Mouse (Mus musculus) forebrain, embryonic 15.5 days (tissue): ENCODE data around the gene Ces1h. TPM values are rescaled to one million over a fixed set of nuclear protein-coding genes. Genes with fewer than 3 reads are reported as not detected.
"Not testable (repeated sequence)": the region's sequence is repeated elsewhere in the genome, so short reads cannot be mapped to it uniquely, and the experiment has no call there.

Experiments
- ATAC-seq: fragments of 200-750 bp; cut with Nextera tagmentation; replicated peaks from 2 replicates; pipeline ENCODE4 v1.8.0; 2017; ENCODE audit warnings: mild to moderate bottlenecking, moderate TSS enrichment, moderate library complexity
- H3K27ac ChIP-seq: fragments of 300-500 bp; sonication (generic); replicated peaks from 2 replicates; pipeline ENCODE4 v1.5.1; 2015; ENCODE audit warnings: mild to moderate bottlenecking, inconsistent platforms
- H3K27me3 ChIP-seq: fragments of 300-500 bp; sonication (generic); 2 replicates; pipeline ENCODE4 v1.6.1; 2015; ENCODE audit warnings: inconsistent platforms
- H3K36me3 ChIP-seq: fragments of 300-500 bp; sonication (generic); 2 replicates; pipeline ENCODE4 v1.6.1; 2015; ENCODE audit warnings: mild to moderate bottlenecking, inconsistent platforms
- H3K4me1 ChIP-seq: fragments of 300-500 bp; sonication (generic); 2 replicates; pipeline ENCODE4 v1.6.1; 2015; ENCODE audit warnings: inconsistent platforms
- H3K4me2 ChIP-seq: fragments of 300-500 bp; sonication (generic); replicated peaks from 2 replicates; pipeline ENCODE4 v1.6.1; 2015; ENCODE audit warnings: mild to moderate bottlenecking, inconsistent platforms
- H3K4me3 ChIP-seq: fragments of 300-500 bp; sonication (generic); 2 replicates; pipeline ENCODE4 v1.5.1; 2015; ENCODE audit warnings: mild to moderate bottlenecking, inconsistent platforms
- H3K9ac ChIP-seq: fragments of 300-500 bp; sonication (generic); replicated peaks from 2 replicates; pipeline ENCODE4 v1.6.1; 2015; ENCODE audit warnings: mild to moderate bottlenecking, inconsistent platforms
- H3K9me3 ChIP-seq: fragments of 300-500 bp; sonication (generic); 2 replicates; pipeline ENCODE4 v1.6.1; 2016; ENCODE audit warnings: inconsistent platforms
- WGBS: fragments of 180-500 bp; shearing (Covaris S2); methylation state at CpG from one replicate; pipeline ENCODE4 v1.1.7; 2015; ENCODE audit warnings: mixed read lengths; 5-methylcytosine and 5-hydroxymethylcytosine counted together
- polyA plus RNA-seq: library from polyadenylated mRNA; unstranded; fragments of >200 nt; fragmentation: Nextera tagmentation; extraction: Ambion mirVana; gene quantifications from 2 replicates; pipeline ENCODE4 v1.2.1, GENCODE M21; 2015

Gene Ces1h
- not detected in 2 replicates for polyA plus RNA-seq

- Histone ChIP-seq H3K9me3 (no peaks in the 10 kb centered on the region), H3K4me2 (no peak within 1 kb of the TSS), H3K27me3 (no peaks in the 10 kb centered on the region), H3K9ac (no peak within 1 kb of the TSS), H3K4me1 (no peaks in the 10 kb centered on the region), H3K27ac (no peak within 1 kb of the TSS), H3K4me3 (no peak within 1 kb of the TSS), H3K36me3 (no peaks in the 10 kb centered on the region)
- WGBS = 90% methylated on average over 4 of the region's 4 CpGs
- ATAC-seq = no peak
Measured at GRCm38 (mm10) chr8:93379625-93380024, at the start of gene Ces1h. Ces1h (minus strand) TSS chr8:93379725.

GRCm38 (mm10) chr8:93427195-93427594 is 47.7 kb upstream of the Ces1h start:
- no peak for ATAC-seq
- 87% methylated on average over 16 of the region's 16 CpGs for WGBS

GRCm38 (mm10) chr8:93415387-93415786 is 35.9 kb upstream of the Ces1h start:
- 69% methylated on average over 4 of the region's 4 CpGs for WGBS
- Histone ChIP-seq H3K9me3 (no peaks in the 10 kb centered on the region), H3K27me3 (no peaks in the 10 kb centered on the region), H3K27ac (no peak overlapping the region), H3K36me3 (no peaks in the 10 kb centered on the region), H3K9ac (no peak overlapping the region), H3K4me3 (no peak overlapping the region), H3K4me2 (no peak overlapping the region), H3K4me1 (no peaks in the 10 kb centered on the region)
- no peak for ATAC-seq

More at GRCm38 (mm10) chr8:93427195-93427594, 47.7 kb upstream of the Ces1h start:
- no peaks in the 10 kb centered on the region for H3K9me3 ChIP-seq
- H3K4me3 ChIP-seq = no peak overlapping the region
- no peaks in the 10 kb centered on the region for H3K4me1 ChIP-seq
- H3K9ac ChIP-seq = no peak overlapping the region
- H3K4me2 ChIP-seq = no peak overlapping the region
- no peak overlapping the region for H3K27ac ChIP-seq
- no peaks in the 10 kb centered on the region for H3K27me3 ChIP-seq
- H3K36me3 ChIP-seq = no peaks in the 10 kb centered on the region

GRCm38 (mm10) chr8:93408830-93409229 is 29.3 kb upstream of the Ces1h start:
- Histone ChIP-seq H3K27ac (no peak overlapping the region), H3K4me3 (no peak overlapping the region), H3K9me3 (no peaks in the 10 kb centered on the region), H3K36me3 (no peaks in the 10 kb centered on the region), H3K4me2 (no peak overlapping the region), H3K27me3 (no peaks in the 10 kb centered on the region), H3K4me1 (no peaks in the 10 kb centered on the region), H3K9ac (no peak overlapping the region)
- ATAC-seq = no peak
- 58% methylated on average over 2 of the region's 2 CpGs for WGBS

GRCm38 (mm10) chr8:93399698-93400097 is 20.2 kb upstream of the Ces1h start:
- no peak overlapping the region for H3K9ac ChIP-seq
- H3K27me3 ChIP-seq = no peaks in the 10 kb centered on the region; the same call in 1 of the 2 replicates
- no peak overlapping the region for H3K4me3 ChIP-seq
- no peak for ATAC-seq
- no peaks in the 10 kb centered on the region for H3K4me1 ChIP-seq
- H3K36me3 ChIP-seq = no peaks in the 10 kb centered on the region
- no peak overlapping the region for H3K4me2 ChIP-seq
- H3K9me3 ChIP-seq = no peaks in the 10 kb centered on the region
- WGBS = 70% methylated on average over 2 of the region's 2 CpGs
- no peak overlapping the region for H3K27ac ChIP-seq

- H3K36me3 ChIP-seq = no peaks in the 10 kb centered on the region
- H3K27me3 ChIP-seq = no peaks in the 10 kb centered on the region; the same call in 1 of the 2 replicates
- H3K4me3 ChIP-seq = no peak overlapping the region
- ATAC-seq = no peak
- no peak overlapping the region for H3K27ac ChIP-seq
- 28% methylated on average over 1 of the region's 1 CpGs for WGBS
- no peak overlapping the region for H3K9ac ChIP-seq
- no peak overlapping the region for H3K4me2 ChIP-seq
- peaks cover 4% of the 10 kb centered on the region; the same call in 1 of the 2 replicates for H3K4me1 ChIP-seq
- no peaks in the 10 kb centered on the region for H3K9me3 ChIP-seq
Measured at GRCm38 (mm10) chr8:93398044-93398443, 18.5 kb upstream of the Ces1h start.

GRCm38 (mm10) chr8:93394079-93394619 is 14.6 kb upstream of the Ces1h start:
- H3K36me3 ChIP-seq, H3K4me3 ChIP-seq, ATAC-seq, H3K9me3 ChIP-seq, H3K4me2 ChIP-seq, H3K27me3 ChIP-seq, H3K4me1 ChIP-seq, H3K27ac ChIP-seq, H3K9ac ChIP-seq: not testable (repeated sequence)
- 46% methylated on average over 8 of the region's 8 CpGs for WGBS

GRCm38 (mm10) chr8:93369481-93369880 is 10.0 kb downstream of the Ces1h start:
- H3K4me3 ChIP-seq = no peak overlapping the region
- H3K4me2 ChIP-seq = no peak overlapping the region
- 10% methylated on average over 2 of the region's 2 CpGs for WGBS
- no peaks in the 10 kb centered on the region for H3K27me3 ChIP-seq
- no peaks in the 10 kb centered on the region for H3K9me3 ChIP-seq
- H3K4me1 ChIP-seq = no peaks in the 10 kb centered on the region
- no peaks in the 10 kb centered on the region for H3K36me3 ChIP-seq
- ATAC-seq = no peak
- no peak overlapping the region for H3K9ac ChIP-seq
- no peak overlapping the region for H3K27ac ChIP-seq

GRCm38 (mm10) chr8:93360113-93360512 is 19.4 kb downstream of the Ces1h start:
- H3K4me1 ChIP-seq = no peaks in the 10 kb centered on the region
- H3K27me3 ChIP-seq = no peaks in the 10 kb centered on the region
- no peak overlapping the region for H3K9ac ChIP-seq
- ATAC-seq = no peak
- no peaks in the 10 kb centered on the region for H3K36me3 ChIP-seq
- H3K4me2 ChIP-seq = no peak overlapping the region
- H3K4me3 ChIP-seq = no peak overlapping the region
- H3K27ac ChIP-seq = no peak overlapping the region
- H3K9me3 ChIP-seq = no peaks in the 10 kb centered on the region

GRCm38 (mm10) chr8:93339531-93339930 is 40.0 kb downstream of the Ces1h start:
- Histone ChIP-seq H3K4me3 (no peak overlapping the region), H3K27ac (no peak overlapping the region), H3K4me1 (no peaks in the 10 kb centered on the region), H3K9ac (no peak overlapping the region), H3K9me3 (no peaks in the 10 kb centered on the region), H3K36me3 (no peaks in the 10 kb centered on the region), H3K4me2 (no peak overlapping the region), H3K27me3 (no peaks in the 10 kb centered on the region)
- 89% methylated on average over 2 of the region's 2 CpGs for WGBS
- ATAC-seq = no peak

- Histone ChIP-seq H3K36me3 (no peaks in the 10 kb centered on the region), H3K9ac (no peak within 1 kb of the TSS), H3K4me3 (no peak within 1 kb of the TSS), H3K27me3 (no peaks in the 10 kb centered on the region), H3K9me3 (no peaks in the 10 kb centered on the region), H3K4me1 (no peaks in the 10 kb centered on the region), H3K27ac (no peak within 1 kb of the TSS), H3K4me2 (no peak within 1 kb of the TSS)
- 72% methylated on average over 3 of the region's 3 CpGs for WGBS
- no peak for ATAC-seq
Measured at GRCm38 (mm10) chr8:93337207-93337606, 42.3 kb downstream of the Ces1h start, which contains the start of gene Ces1g. Ces1g (minus strand) TSS chr8:93337308.

- Histone ChIP-seq H3K9ac (no peak overlapping the region), H3K4me3 (no peak overlapping the region), H3K4me1 (no peaks in the 10 kb centered on the region), H3K27me3 (no peaks in the 10 kb centered on the region), H3K4me2 (no peak overlapping the region), H3K36me3 (no peaks in the 10 kb centered on the region), H3K9me3 (no peaks in the 10 kb centered on the region), H3K27ac (no peak overlapping the region)
- 86% methylated on average over 1 of the region's 1 CpGs for WGBS
- ATAC-seq = no peak
Measured at GRCm38 (mm10) chr8:93332703-93333102, 46.8 kb downstream of the Ces1h start.

- no peak overlapping the region for H3K4me2 ChIP-seq
- no peak overlapping the region for H3K9ac ChIP-seq
- no peaks in the 10 kb centered on the region for H3K27me3 ChIP-seq
- H3K27ac ChIP-seq = no peak overlapping the region
- no peaks in the 10 kb centered on the region for H3K4me1 ChIP-seq
- no peak for ATAC-seq
- no peak overlapping the region for H3K4me3 ChIP-seq
- 93% methylated on average over 2 of the region's 2 CpGs for WGBS
- no peaks in the 10 kb centered on the region for H3K9me3 ChIP-seq
- no peaks in the 10 kb centered on the region for H3K36me3 ChIP-seq
Measured at GRCm38 (mm10) chr8:93331151-93331550, 48.4 kb downstream of the Ces1h start.
